Mouse (Mus musculus) testis, adult 2 months (tissue): ENCODE measurements around the gene Grb14.

Experiments
- CTCF ChIP-seq: fragments of 200-500 bp; IDR thresholded peaks from 2 replicates; pipeline ENCODE4 v1.5.1; 2012; ENCODE audit warnings: low read depth, mild to moderate bottlenecking, inconsistent platforms, low read length, moderate library complexity; ENCODE audit not compliant: control insufficient read depth, insufficient read depth, insufficient replicate concordance
- POLR2A ChIP-seq: fragments of 200-500 bp; IDR thresholded peaks from 2 replicates; pipeline ENCODE4 v1.6.1; 2012; ENCODE audit warnings: low read depth, mild to moderate bottlenecking, inconsistent platforms, low read length, moderate library complexity; ENCODE audit not compliant: control insufficient read depth

DNA sequence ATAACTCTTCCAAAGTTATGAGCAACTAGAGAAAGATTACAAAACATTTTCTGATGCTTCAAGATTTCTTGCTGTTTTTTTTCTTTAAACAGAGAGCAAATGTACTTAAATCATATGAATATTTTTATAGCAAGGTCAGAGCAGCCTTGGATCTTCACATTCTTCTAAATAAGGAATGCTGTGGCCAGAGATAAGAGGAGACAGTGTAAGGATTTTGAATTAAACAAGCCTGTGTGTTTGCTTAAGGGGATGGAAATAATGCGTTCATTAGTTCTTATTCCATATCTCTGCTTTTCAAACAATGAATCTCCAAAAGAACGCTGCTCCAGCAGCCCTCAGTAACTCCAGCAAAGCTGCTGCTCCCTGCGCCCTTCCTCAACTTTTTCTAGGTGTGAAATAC, 63.4 kb downstream of the Grb14 start:
- TF ChIP-seq POLR2A (no peak), CTCF (no peak)
